Mouse (Mus musculus): ENCODE measurements at regions not wholly inside any gene's neighbourhood (a gene's known extent, or its start where the extent isn't known, plus 50 kb on each side); places are given as distances from the start of the nearest gene placed in this dataset.
"Not testable (repeated sequence)": the region's sequence is repeated elsewhere in the genome, so short reads cannot be mapped to it uniquely, and the experiment has no call there.

GRCm38 (mm10) chr4:3049972-3050846 lies 116.9 kb upstream of the Vmn1r2 start:
- no peak for DNase-seq (ENCODE audit: low spot score)

GRCm38 (mm10) chr4:3050847-3051135 lies 116.3 kb upstream of the Vmn1r2 start:
- DNase-seq (ENCODE audit: low spot score): no peak

- DNase-seq (ENCODE audit: low spot score): no peak
Observed at GRCm38 (mm10) chr4:3051212-3051611, 115.9 kb upstream of the Vmn1r2 start.

GRCm38 (mm10) chr4:3052314-3053059 lies 114.6 kb upstream of the Vmn1r2 start:
- DNase-seq (ENCODE audit: low spot score): no peak

- DNase-seq (ENCODE audit: low spot score): no peak
Observed at GRCm38 (mm10) chr4:3053060-3053406, 114.1 kb upstream of the Vmn1r2 start.

- no peak for DNase-seq (ENCODE audit: low spot score)
Observed at GRCm38 (mm10) chr4:3053496-3054216, 113.5 kb upstream of the Vmn1r2 start.

GRCm38 (mm10) chr4:3054886-3055285 lies 112.2 kb upstream of the Vmn1r2 start:
- DNase-seq (ENCODE audit: low spot score): no peak

GRCm38 (mm10) chr4:3055396-3055795 lies 111.7 kb upstream of the Vmn1r2 start:
- no peak for DNase-seq (ENCODE audit: low spot score)

- no peak for DNase-seq (ENCODE audit: low spot score)
Observed at GRCm38 (mm10) chr4:3059511-3060054, 107.5 kb upstream of the Vmn1r2 start.

- DNase-seq (ENCODE audit: low spot score): no peak
Observed at GRCm38 (mm10) chr4:3062027-3062605, 105.0 kb upstream of the Vmn1r2 start.

- no peak for DNase-seq (ENCODE audit: low spot score)
Observed at GRCm38 (mm10) chr4:3063966-3064365, 103.2 kb upstream of the Vmn1r2 start.

GRCm38 (mm10) chr4:3064571-3064970 lies 102.5 kb upstream of the Vmn1r2 start:
- DNase-seq (ENCODE audit: low spot score): no peak

- not testable (repeated sequence) for DNase-seq (ENCODE audit: low spot score)
Observed at GRCm38 (mm10) chr4:3065335-3065734, 101.8 kb upstream of the Vmn1r2 start.

- no peak for DNase-seq (ENCODE audit: low spot score)
Observed at GRCm38 (mm10) chr4:3066051-3066736, 100.9 kb upstream of the Vmn1r2 start.

- DNase-seq (ENCODE audit: low spot score): no peak
Observed at GRCm38 (mm10) chr4:3067265-3067664, 99.9 kb upstream of the Vmn1r2 start.

- no peak for DNase-seq (ENCODE audit: low spot score)
Observed at GRCm38 (mm10) chr4:3067666-3068065, 99.5 kb upstream of the Vmn1r2 start.

- DNase-seq (ENCODE audit: low spot score): no peak
Observed at GRCm38 (mm10) chr4:3068306-3069223, 98.6 kb upstream of the Vmn1r2 start.

- no peak for DNase-seq (ENCODE audit: low spot score)
Observed at GRCm38 (mm10) chr4:3069341-3069740, 97.8 kb upstream of the Vmn1r2 start.

- not testable (repeated sequence) for DNase-seq (ENCODE audit: low spot score)
Observed at GRCm38 (mm10) chr4:3071326-3071725, 95.8 kb upstream of the Vmn1r2 start.

GRCm38 (mm10) chr4:3079901-3080300 lies 87.2 kb upstream of the Vmn1r2 start:
- no peak for DNase-seq (ENCODE audit: low spot score)
